Mouse (Mus musculus) frontal cortex, postnatal 36 days (tissue): ENCODE measurements around the gene Trp53i11.
A peak's percentile ranks its signal among the peaks of the same experiment; 100 is the strongest.

Experiments
- DNase-seq, 2 experiments: peaks; one replicate each; pipeline ENCODE4 v3.0.0; 2022; ENCODE audit warnings: low spot score in 2 of 2

Gene Trp53i11

DNA sequence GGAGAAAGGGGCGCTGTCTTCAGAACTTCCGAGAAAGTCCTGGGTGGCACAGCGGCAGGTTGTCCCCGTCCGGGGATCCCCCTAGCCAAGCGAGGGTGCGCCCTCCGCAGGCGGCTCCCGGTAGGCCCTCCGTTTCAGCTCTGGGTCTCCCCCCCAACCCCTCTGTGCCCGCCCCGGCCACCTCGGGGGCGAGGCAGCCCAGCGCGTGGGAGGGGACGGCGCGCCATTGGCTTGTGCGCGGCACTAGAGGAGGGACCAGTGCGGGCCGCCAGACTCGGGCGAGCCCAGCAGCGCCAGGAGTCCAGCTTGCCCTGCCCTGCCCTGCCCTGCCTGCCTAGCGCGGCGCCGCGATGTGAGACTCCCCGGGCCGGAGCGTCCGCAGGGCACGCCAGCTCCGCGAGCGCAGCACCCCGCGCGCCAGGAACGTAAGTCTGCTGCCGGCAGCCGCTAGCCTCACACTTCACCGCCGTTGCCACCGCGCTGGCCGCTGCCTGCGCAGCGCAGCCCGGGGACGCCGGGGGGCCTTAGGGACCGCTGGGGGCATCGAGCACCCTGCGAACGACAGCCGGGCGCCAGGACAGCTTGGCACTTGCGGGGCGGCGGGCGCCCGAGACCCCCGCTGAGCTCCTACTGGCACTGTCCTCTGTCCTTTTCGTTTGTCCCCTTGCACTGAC lies at the start of gene Trp53i11:
Gene Trp53i11, plus strand, starts transcription at position 226 of the 674 bp plus-strand sequence.
- DNase-seq, result peak; percentile 66 to 76

DNA sequence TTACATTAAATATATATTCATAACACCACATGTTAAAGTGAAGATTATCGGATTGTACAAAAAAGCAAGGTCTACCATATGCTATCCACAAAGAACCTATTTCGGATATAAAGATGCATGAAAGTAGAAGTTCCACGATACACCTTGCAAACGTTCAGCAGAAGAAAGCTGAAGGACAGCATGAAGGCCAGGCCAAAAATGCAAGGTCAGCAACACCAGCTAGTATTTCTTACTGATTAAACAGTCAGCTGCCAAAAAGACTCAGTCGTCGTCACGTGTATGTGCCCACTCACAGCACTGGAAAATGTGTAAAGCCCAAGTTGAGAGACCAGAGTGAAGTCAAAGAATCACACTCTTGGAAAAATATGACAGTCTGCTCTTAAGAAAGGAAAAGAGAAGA lies 47.9 kb upstream of the Trp53i11 start:
- no peak for DNase-seq

DNA sequence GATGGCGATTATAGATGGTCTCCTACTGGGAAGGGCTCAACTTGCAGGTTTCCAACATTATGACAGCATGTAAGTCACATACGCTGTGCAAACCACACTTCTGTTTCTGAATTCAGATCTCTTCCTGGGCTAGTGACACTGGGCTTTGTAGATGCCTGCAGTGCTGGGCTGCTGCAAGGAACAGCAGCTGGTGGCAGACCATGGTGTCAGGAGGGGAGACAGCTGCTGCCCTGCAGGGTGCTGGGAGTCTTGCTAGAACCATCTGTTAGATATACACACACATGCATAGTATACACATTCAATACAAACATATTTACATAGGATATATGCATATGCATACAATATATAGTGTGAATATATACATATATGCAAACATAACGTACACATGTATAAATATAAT lies 46.0 kb upstream of the Trp53i11 start:
- no peak for DNase-seq

GRCm38 (mm10) chr2:93142616-93143015 lies 44.7 kb upstream of the Trp53i11 start:
- DNase-seq, result no peak

DNA sequence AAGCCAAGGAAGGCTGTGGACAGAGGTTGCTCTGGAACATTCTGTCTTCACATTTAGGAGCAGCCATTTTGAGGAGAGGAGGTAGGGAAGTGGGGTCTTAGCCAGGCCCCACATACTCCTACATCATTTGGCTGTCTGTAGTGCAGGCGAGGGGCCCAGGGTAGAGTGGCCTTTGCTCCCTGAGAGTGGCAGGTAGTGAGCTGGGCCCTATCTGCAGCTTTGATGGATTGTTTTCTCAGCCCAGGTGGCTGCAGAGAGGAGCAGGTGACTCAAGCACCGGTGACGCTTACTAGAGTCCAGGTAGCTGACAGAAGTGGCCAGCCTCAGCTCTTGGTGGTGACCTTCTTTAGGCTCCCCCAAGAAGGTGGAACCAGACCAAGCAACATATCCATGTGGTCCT lies 43.2 kb upstream of the Trp53i11 start:
- no peak for DNase-seq

GRCm38 (mm10) chr2:93150009-93150408 lies 37.3 kb upstream of the Trp53i11 start:
- DNase-seq, result no peak

- DNase-seq, result no peak
These were observed 36.5 kb upstream of the Trp53i11 start for GRCm38 (mm10) chr2:93150673-93151450.

DNA sequence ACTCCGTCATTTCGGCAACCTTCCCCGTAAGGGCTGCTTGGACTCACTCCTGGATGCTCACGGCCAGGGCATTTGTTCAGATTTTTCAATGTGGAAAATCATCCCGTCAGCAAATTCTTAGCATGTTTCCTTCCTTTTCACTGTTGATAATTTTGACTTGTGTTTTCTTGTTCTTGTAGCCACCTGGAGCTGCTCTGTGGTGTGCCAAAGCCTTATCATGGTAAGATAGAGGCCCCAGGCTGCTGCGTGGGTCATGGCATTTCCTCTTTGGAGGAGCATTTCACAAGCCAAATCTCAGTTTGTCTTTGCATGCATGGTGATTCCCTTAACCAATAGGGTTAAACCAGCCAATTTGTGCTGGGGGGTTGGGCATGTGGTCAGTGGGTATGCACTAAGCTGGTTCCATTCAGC lies 35.2 kb upstream of the Trp53i11 start:
- no peak for DNase-seq

DNA sequence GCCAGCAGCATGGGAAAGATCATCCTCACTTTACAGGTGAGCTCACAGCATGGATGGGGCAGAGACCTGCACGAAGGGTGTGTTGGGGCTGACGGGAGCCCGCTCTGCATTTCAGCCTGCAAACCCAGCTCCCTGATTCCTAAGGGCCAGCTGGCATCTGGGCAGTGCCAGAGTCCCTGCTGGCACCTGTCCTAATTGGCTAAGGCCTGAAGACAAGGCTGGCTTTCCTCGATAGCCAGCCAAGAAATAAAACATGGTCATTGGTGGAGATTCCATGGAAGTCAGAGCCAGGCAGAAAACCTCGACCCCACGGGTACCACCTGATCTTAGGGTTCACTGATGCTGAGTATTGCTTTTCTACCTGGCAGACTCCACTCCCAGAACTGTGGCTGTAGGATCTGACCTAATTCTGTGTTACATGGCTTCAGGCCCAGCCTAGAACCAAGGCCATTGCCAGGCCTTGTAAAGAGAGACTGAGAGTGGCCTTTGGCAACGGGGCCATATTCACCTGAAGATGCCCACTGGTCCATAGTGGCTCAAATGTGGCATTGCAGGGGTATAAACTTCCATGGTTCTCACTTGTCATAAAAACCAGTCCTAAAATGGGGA lies 34.4 kb upstream of the Trp53i11 start:
- peak in 1 of 2 experiments; percentile 31 for DNase-seq

DNA sequence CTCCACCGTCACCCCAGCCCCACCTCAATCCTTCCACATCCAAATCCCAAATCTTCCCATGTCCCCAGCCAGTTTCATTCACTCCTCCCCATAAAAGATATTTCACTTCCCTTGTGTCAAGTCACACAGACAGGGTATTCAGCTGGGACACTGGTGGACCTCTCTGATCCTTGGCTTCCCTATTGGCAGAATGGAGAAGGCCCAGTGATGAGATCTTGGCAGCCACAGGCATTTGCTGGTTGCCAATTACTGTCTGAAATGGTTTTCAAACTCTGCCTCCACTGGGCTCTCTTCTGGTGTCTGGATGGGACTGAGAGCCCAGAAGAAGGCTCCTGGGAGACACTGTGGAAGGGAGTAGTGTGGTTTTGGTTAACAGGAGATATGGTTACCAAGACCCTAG lies 33.5 kb upstream of the Trp53i11 start:
- DNase-seq, result no peak

- DNase-seq, result no peak
These were observed 32.8 kb upstream of the Trp53i11 start for GRCm38 (mm10) chr2:93154486-93155032.

GRCm38 (mm10) chr2:93160467-93161035 lies 26.8 kb upstream of the Trp53i11 start:
- DNase-seq, result no peak

DNA sequence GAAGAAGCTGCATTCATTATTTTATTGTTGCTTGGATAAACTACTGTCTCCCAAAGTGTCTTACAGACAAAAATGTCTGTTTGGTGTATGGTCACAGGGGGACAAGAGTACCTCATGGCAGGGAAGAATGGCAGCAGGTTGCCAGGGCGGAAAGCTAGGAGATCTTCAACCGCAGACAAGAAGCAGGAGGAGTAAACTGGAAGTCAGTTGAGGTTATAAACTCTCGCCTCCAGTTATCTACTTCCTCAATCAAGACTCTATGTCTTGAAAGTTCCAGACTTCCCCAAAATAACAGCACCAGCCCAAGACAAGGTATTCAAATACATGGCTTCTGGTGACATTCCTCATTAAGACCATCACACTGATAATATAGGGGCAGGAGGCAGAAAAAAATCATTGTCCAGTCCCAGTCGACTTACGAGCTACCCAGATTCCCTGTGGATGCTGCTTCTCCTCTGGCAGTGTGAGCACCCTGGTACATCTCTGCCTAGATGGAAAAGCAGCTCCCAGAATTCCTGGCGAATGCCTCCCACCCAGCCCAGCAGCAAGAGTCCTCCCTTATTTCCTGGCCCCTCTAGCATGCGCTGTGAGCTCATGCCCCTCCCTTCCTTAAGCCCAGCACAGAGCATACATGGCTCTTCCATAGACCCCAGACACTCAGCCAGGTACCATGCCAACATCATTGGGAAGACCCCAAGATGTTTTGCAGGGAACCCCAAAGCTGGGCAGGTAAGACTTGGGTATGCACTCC lies 25.3 kb upstream of the Trp53i11 start:
- no peak for DNase-seq

DNA sequence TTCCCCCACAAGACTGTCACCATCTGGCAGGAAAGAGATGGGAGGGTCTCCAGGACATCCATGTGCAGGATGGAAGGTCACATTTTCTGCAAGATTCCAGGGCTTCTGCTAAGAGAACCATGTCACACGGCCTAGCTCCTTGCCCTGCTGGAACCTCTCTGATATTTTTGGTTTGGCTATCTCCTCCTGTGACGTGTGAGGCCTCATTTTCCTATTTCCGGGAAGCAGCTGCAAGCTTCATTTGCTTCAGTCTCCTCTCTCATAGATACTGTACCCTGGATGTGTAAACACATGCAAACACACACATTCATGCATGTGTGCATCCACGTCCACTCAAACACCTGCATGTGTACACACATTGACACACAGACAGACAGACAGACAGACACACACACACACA lies 24.6 kb upstream of the Trp53i11 start:
- DNase-seq, result no peak

DNA sequence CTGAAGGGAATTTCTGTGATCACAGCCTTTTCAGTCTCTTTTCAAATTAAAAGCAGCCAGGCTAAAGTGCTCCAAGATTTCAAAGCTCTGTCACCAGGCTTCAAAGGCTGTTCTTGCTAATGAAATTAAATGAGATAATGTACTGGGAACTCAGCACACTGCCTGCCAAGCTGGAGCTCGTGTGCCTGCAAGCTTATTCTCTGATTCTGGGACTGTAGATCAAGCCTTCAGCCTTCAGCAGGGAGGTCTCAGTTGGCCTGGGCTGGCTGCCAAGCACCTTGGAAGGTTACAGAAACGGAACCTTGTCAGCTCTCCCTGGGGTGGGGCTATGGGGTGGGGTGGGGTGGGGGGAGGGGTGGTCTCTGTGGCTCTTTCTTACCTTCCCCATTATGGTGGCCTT lies 24.0 kb upstream of the Trp53i11 start:
- DNase-seq, result no peak

DNA sequence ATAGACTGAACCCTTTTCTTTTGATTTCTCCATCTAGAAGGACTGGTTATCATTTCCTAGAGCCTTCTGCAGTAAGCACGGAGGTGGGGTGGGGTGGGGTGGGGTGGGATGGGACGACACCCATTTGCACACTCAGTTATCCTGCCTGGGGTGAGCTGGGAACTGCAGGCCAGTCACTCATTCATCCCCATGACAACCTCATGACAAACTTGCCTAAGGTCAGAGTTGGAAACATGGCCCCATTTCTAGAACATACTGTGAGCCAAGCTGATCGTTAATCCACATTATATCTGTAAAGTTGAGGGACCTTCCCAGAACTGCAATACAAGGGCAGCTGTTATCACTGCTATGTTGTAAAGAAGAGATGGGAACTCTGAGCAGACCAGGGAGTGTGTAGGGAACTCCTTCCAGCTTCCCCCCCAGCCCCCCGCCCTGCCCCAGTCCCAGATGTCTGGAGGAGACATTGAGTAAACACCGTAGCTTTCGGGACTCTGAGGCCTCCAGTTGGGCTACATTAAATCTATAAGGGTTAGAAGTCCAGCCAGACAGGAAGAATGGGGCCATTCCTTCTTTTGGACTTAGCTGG lies 23.5 kb upstream of the Trp53i11 start:
- DNase-seq, result no peak

DNA sequence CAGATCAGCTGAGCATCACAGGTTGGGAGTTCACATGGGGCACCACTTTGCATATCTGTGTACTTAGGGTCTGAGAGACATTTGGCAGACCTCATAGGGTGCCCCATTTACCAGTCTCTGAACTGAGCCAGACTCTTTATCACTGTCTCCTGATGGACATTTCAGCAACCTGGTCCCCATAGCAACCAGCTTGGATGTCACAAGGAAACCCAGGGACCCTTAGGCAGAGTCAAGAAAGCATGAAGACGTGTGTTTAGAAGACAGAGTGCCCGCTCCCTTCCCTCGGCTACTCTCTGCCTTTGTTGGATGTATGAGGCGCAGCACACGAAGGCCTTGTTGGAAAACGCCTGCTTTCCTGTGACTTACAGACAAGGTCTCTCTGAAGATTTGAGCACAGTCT lies 21.1 kb upstream of the Trp53i11 start:
- no peak for DNase-seq

DNA sequence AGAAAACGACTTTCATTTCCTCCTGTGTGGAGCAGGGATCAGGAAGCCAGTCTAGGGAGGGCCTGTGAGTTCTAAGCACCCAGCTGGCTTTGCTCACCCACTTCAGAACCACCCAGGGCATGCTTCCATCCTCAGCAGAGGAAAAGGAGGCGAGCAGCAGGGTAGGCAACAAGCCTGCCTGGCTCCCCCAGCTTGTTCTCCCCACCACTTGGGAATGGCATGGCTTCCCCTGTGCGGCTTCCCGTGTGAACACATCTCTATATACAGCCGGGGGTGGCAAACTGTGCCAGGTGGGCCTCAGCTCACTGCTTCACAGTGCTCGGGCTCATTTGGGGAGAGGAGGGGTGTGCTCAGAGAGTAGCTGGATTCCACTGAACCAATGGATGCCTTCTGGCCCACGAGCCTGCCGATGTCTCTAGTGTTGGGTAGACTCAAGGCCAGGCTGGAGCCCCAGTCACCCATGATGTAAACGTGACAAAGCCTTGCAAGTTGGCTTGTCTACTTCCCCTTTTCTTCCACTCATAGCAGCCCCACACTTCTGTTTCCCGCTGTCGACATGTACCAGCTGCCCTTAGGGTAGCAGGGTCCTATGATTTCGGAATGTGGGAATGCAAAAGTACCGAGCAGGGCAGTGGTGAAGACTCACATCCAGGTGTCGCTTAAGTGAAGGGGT lies 20.5 kb upstream of the Trp53i11 start:
- no peak for DNase-seq

DNA sequence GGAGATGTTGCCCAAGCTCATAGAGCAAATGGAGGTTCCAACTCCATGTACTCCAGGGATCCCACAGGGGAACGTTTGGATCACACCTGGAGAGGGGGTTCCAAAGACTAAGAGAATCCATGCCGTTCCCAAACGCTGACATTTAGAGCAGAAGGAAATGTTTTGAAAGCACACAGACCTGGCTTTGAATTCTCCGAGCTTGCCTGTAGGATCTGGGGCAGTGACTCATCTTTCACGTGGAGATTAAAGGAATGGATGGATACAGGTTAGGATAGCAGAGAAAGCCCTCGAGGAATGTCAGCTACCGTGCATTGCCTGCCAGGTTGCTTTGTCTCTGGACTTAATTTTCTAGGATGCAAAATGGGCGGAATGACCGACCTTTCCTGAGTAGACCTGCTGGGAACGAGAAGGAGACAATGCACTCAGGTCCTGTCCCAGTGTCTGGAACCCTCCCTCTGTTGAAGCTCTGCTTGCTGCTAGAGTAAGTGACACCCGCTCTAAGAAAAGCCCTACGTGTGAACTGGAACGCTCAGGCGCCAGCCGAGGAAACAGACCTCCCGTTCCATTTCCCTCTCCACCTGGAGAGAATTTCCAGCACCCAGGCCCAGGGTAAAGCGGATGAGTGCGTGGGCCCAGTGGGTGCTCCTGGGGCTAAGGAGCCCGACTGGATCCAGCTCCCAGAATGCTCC lies 17.0 kb upstream of the Trp53i11 start:
- peak in 1 of 2 experiments; percentile 49 for DNase-seq

GRCm38 (mm10) chr2:93170845-93171200 lies 16.5 kb upstream of the Trp53i11 start:
- no peak for DNase-seq
